Mouse (Mus musculus): ENCODE data around the gene Degs1. TPM values are rescaled to one million over a fixed set of nuclear protein-coding genes. Genes with fewer than 3 reads are reported as not detected.

Degs1 gene
- polyA plus RNA-seq, 1 experiment from 2014 or later, result 72.2 TPM

GRCm38 (mm10) chr1:182288601-182289000, 6.0 kb upstream of the Degs1 start:
- Histone ChIP-seq H3K4me3 (ENCODE audit: low read depth, low read length) (0 out of 2 replicates have a peak overlapping the region, but pooled peaks have one; percentile 3), H3K36me3 (ENCODE audit: control insufficient read depth, insufficient read depth) (no peaks in the 10 kb centered on the region), H3K4me1 (ENCODE audit: control insufficient read depth, low read depth, low read length) (peaks cover 7% of the 10 kb centered on the region), H3K27me3 (ENCODE audit: control insufficient read depth, insufficient read depth, low read depth, low read length) (no peaks in the 10 kb centered on the region), H3K27ac (ENCODE audit: low read length) (no peak overlapping the region), H3K9me3 (replicated peaks; ENCODE audit: control insufficient read depth, low read length) (no peaks in the 10 kb centered on the region; the same call in 1 of the 2 replicates), H3K4me2 (ENCODE audit: low read depth, low read length) (0 out of 2 replicates have a peak overlapping the region, but pooled peaks have one; percentile 3), H3K9ac (ENCODE audit: low read depth, low read length) (no peak overlapping the region)
- whole genome bisulfite sequencing (ENCODE audit: insufficient replicate concordance), result 46% methylated on average over 2 of the region's 2 CpGs
- ATAC-seq (ENCODE audit: low read depth), result no peak

- Histone ChIP-seq H3K27ac (ENCODE audit: low read length) (no peak overlapping the region), H3K36me3 (ENCODE audit: control insufficient read depth, insufficient read depth) (no peaks in the 10 kb centered on the region), H3K9ac (ENCODE audit: low read depth, low read length) (no peak overlapping the region), H3K4me3 (ENCODE audit: low read depth, low read length) (no peak overlapping the region), H3K4me1 (ENCODE audit: control insufficient read depth, low read depth, low read length) (peaks cover 15% of the 10 kb centered on the region), H3K4me2 (ENCODE audit: low read depth, low read length) (no peak overlapping the region), H3K27me3 (ENCODE audit: control insufficient read depth, insufficient read depth, low read depth, low read length) (no peaks in the 10 kb centered on the region), H3K9me3 (replicated peaks; ENCODE audit: control insufficient read depth, low read length) (no peaks in the 10 kb centered on the region; the same call in 1 of the 2 replicates)
- ATAC-seq (ENCODE audit: low read depth), result peak; percentile 43; the same call in 1 of the 2 replicates
- 53% methylated on average over 7 of the region's 7 CpGs for WGBS (ENCODE audit: insufficient replicate concordance)
Measured at GRCm38 (mm10) chr1:182287781-182288180, 5.2 kb upstream of the Degs1 start.

GRCm38 (mm10) chr1:182284795-182285194, 2.2 kb upstream of the Degs1 start:
- Histone ChIP-seq H3K4me2 (ENCODE audit: low read depth, low read length) (no peak overlapping the region), H3K36me3 (ENCODE audit: control insufficient read depth, insufficient read depth) (no peaks in the 10 kb centered on the region), H3K27me3 (ENCODE audit: control insufficient read depth, insufficient read depth, low read depth, low read length) (no peaks in the 10 kb centered on the region), H3K27ac (ENCODE audit: low read length) (no peak overlapping the region), H3K9ac (ENCODE audit: low read depth, low read length) (no peak overlapping the region), H3K4me3 (ENCODE audit: low read depth, low read length) (no peak overlapping the region), H3K4me1 (ENCODE audit: control insufficient read depth, low read depth, low read length) (peaks cover 27% of the 10 kb centered on the region), H3K9me3 (replicated peaks; ENCODE audit: control insufficient read depth, low read length) (no peaks in the 10 kb centered on the region; the same call in 1 of the 2 replicates)
- ATAC-seq (ENCODE audit: low read depth), result no peak
- 72% methylated on average over 2 of the region's 2 CpGs for WGBS (ENCODE audit: insufficient replicate concordance)

GRCm38 (mm10) chr1:182283231-182283630, 627 bp upstream of the Degs1 start:
- H3K4me2 ChIP-seq (ENCODE audit: low read depth, low read length), result peak overlapping the region; percentile 92
- no peak overlapping the region for H3K27ac ChIP-seq (ENCODE audit: low read length)
- peaks cover 27% of the 10 kb centered on the region for H3K4me1 ChIP-seq (ENCODE audit: control insufficient read depth, low read depth, low read length)
- peaks cover 10% of the 10 kb centered on the region for H3K36me3 ChIP-seq (ENCODE audit: control insufficient read depth, insufficient read depth)
- H3K27me3 ChIP-seq (ENCODE audit: control insufficient read depth, insufficient read depth, low read depth, low read length), result no peaks in the 10 kb centered on the region
- no peak overlapping the region for H3K9ac ChIP-seq (ENCODE audit: low read depth, low read length)
- WGBS (ENCODE audit: insufficient replicate concordance), result 20% methylated on average over 7 of the region's 7 CpGs
- peak overlapping the region; percentile 86; the same call in 1 of the 2 replicates for H3K4me3 ChIP-seq (ENCODE audit: low read depth, low read length)
- H3K9me3 ChIP-seq (replicated peaks; ENCODE audit: control insufficient read depth, low read length), result no peaks in the 10 kb centered on the region
- no peak for ATAC-seq (ENCODE audit: low read depth)

- no peaks in the 10 kb centered on the region for H3K9me3 ChIP-seq (replicated peaks; ENCODE audit: control insufficient read depth, low read length)
- H3K27me3 ChIP-seq (ENCODE audit: control insufficient read depth, insufficient read depth, low read depth, low read length), result no peaks in the 10 kb centered on the region
- WGBS (ENCODE audit: insufficient replicate concordance), result 5% methylated on average over 9 of the region's 9 CpGs
- peaks cover 28% of the 10 kb centered on the region for H3K36me3 ChIP-seq (ENCODE audit: control insufficient read depth, insufficient read depth)
- peak; percentile 68 for ATAC-seq (ENCODE audit: low read depth)
- peak overlapping the region; percentile 59 for H3K27ac ChIP-seq (ENCODE audit: low read length)
- H3K4me1 ChIP-seq (ENCODE audit: control insufficient read depth, low read depth, low read length), result peaks cover 27% of the 10 kb centered on the region
- peak overlapping the region; percentile 92 for H3K4me2 ChIP-seq (ENCODE audit: low read depth, low read length)
- H3K9ac ChIP-seq (ENCODE audit: low read depth, low read length), result peak overlapping the region; percentile 35
- H3K4me3 ChIP-seq (ENCODE audit: low read depth, low read length), result peak overlapping the region; percentile 86
Measured at GRCm38 (mm10) chr1:182281251-182281711, 1.3 kb downstream of the Degs1 start.

- Histone ChIP-seq H3K27me3 (ENCODE audit: control insufficient read depth, insufficient read depth, low read depth, low read length) (no peaks in the 10 kb centered on the region), H3K4me1 (ENCODE audit: control insufficient read depth, low read depth, low read length) (peaks cover 27% of the 10 kb centered on the region), H3K4me2 (ENCODE audit: low read depth, low read length) (peak overlapping the region; percentile 92), H3K36me3 (ENCODE audit: control insufficient read depth, insufficient read depth) (peaks cover 34% of the 10 kb centered on the region), H3K27ac (ENCODE audit: low read length) (peak overlapping the region; percentile 59), H3K9ac (ENCODE audit: low read depth, low read length) (peak overlapping the region; percentile 35), H3K9me3 (replicated peaks; ENCODE audit: control insufficient read depth, low read length) (no peaks in the 10 kb centered on the region), H3K4me3 (ENCODE audit: low read depth, low read length) (peak overlapping the region; percentile 86)
- WGBS (ENCODE audit: insufficient replicate concordance), result 60% methylated on average over 11 of the region's 11 CpGs
- no peak for ATAC-seq (ENCODE audit: low read depth)
Measured at GRCm38 (mm10) chr1:182280577-182280976, 2.0 kb downstream of the Degs1 start.

GRCm38 (mm10) chr1:182280046-182280445, 2.6 kb downstream of the Degs1 start:
- no peak overlapping the region for H3K9ac ChIP-seq (ENCODE audit: low read depth, low read length)
- H3K36me3 ChIP-seq (ENCODE audit: control insufficient read depth, insufficient read depth), result peaks cover 39% of the 10 kb centered on the region
- no peaks in the 10 kb centered on the region for H3K9me3 ChIP-seq (replicated peaks; ENCODE audit: control insufficient read depth, low read length)
- peaks cover 27% of the 10 kb centered on the region for H3K4me1 ChIP-seq (ENCODE audit: control insufficient read depth, low read depth, low read length)
- no peak overlapping the region for H3K4me3 ChIP-seq (ENCODE audit: low read depth, low read length)
- no peak for ATAC-seq (ENCODE audit: low read depth)
- H3K27me3 ChIP-seq (ENCODE audit: control insufficient read depth, insufficient read depth, low read depth, low read length), result no peaks in the 10 kb centered on the region
- H3K27ac ChIP-seq (ENCODE audit: low read length), result peak overlapping the region; percentile 59
- no peak overlapping the region; the same call in 1 of the 2 replicates for H3K4me2 ChIP-seq (ENCODE audit: low read depth, low read length)
- WGBS (ENCODE audit: insufficient replicate concordance), result 81% methylated on average over 6 of the region's 6 CpGs

GRCm38 (mm10) chr1:182279436-182279835, 3.2 kb downstream of the Degs1 start:
- no peak overlapping the region for H3K4me3 ChIP-seq (ENCODE audit: low read depth, low read length)
- no peak overlapping the region for H3K4me2 ChIP-seq (ENCODE audit: low read depth, low read length)
- 78% methylated on average over 4 of the region's 4 CpGs for WGBS (ENCODE audit: insufficient replicate concordance)
- no peak overlapping the region for H3K27ac ChIP-seq (ENCODE audit: low read length)
- ATAC-seq (ENCODE audit: low read depth), result no peak
- peaks cover 27% of the 10 kb centered on the region for H3K4me1 ChIP-seq (ENCODE audit: control insufficient read depth, low read depth, low read length)
- H3K9me3 ChIP-seq (replicated peaks; ENCODE audit: control insufficient read depth, low read length), result no peaks in the 10 kb centered on the region
- H3K27me3 ChIP-seq (ENCODE audit: control insufficient read depth, insufficient read depth, low read depth, low read length), result no peaks in the 10 kb centered on the region
- H3K36me3 ChIP-seq (ENCODE audit: control insufficient read depth, insufficient read depth), result peaks cover 42% of the 10 kb centered on the region
- H3K9ac ChIP-seq (ENCODE audit: low read depth, low read length), result no peak overlapping the region

- WGBS (ENCODE audit: insufficient replicate concordance), result 66% methylated on average over 6 of the region's 6 CpGs
- Histone ChIP-seq H3K4me1 (ENCODE audit: control insufficient read depth, low read depth, low read length) (peaks cover 2% of the 10 kb centered on the region; the same call in 1 of the 2 replicates), H3K4me3 (ENCODE audit: low read depth, low read length) (no peak overlapping the region), H3K9me3 (replicated peaks; ENCODE audit: control insufficient read depth, low read length) (no peaks in the 10 kb centered on the region), H3K4me2 (ENCODE audit: low read depth, low read length) (no peak overlapping the region), H3K27me3 (ENCODE audit: control insufficient read depth, insufficient read depth, low read depth, low read length) (no peaks in the 10 kb centered on the region), H3K9ac (ENCODE audit: low read depth, low read length) (no peak overlapping the region), H3K36me3 (ENCODE audit: control insufficient read depth, insufficient read depth) (peaks cover 44% of the 10 kb centered on the region), H3K27ac (ENCODE audit: low read length) (no peak overlapping the region)
- ATAC-seq (ENCODE audit: low read depth), result no peak
Measured at GRCm38 (mm10) chr1:182275109-182275508, 7.5 kb downstream of the Degs1 start.
